Mouse (Mus musculus): ENCODE data around the gene Gm8439. TPM values are rescaled to one million over a fixed set of nuclear protein-coding genes. Genes with fewer than 3 reads are reported as not detected.

Gm8439 gene
- polyA plus RNA-seq, 1 experiment = not detected

GRCm38 (mm10) chr4:120631828-120632227 lies 43.3 kb downstream of the Gm8439 start:
- Histone ChIP-seq H3K4me1 (peaks cover 32% of the 10 kb centered on the region), H3K36me3 (replicated peaks; ENCODE audit: low read length) (no peaks in the 10 kb centered on the region), H3K4me3 (replicated peaks) (peak overlapping the region; percentile 42), H3K27me3 (replicated peaks) (peaks cover 22% of the 10 kb centered on the region), H3K9me3 (no peaks in the 10 kb centered on the region)
- TF ChIP-seq FLI1 (IDR thresholded peaks at IDR 0.05; ENCODE audit: low read length) (no peak), GATA1 (IDR thresholded peaks at IDR 0.05; ENCODE audit: borderline replicate concordance, low read length) (no peak)

GRCm38 (mm10) chr4:120635351-120635750 lies 46.8 kb downstream of the Gm8439 start:
- Histone ChIP-seq H3K9me3 (peaks cover 14% of the 10 kb centered on the region), H3K4me3 (replicated peaks) (no peak overlapping the region), H3K27me3 (replicated peaks) (peaks cover 37% of the 10 kb centered on the region), H3K4me1 (peaks cover 25% of the 10 kb centered on the region), H3K36me3 (replicated peaks; ENCODE audit: low read length) (no peaks in the 10 kb centered on the region)
- TF ChIP-seq GATA1 (IDR thresholded peaks at IDR 0.05; ENCODE audit: borderline replicate concordance, low read length) = no peak
- no peak for TF ChIP-seq FLI1 (IDR thresholded peaks at IDR 0.05; ENCODE audit: low read length)

GRCm38 (mm10) chr4:120641946-120642345 lies 53.4 kb downstream of the Gm8439 start:
- Histone ChIP-seq H3K36me3 (replicated peaks; ENCODE audit: low read length) (no peaks in the 10 kb centered on the region), H3K4me3 (replicated peaks) (no peak overlapping the region), H3K27me3 (replicated peaks) (peaks cover 52% of the 10 kb centered on the region), H3K4me1 (no peaks in the 10 kb centered on the region), H3K9me3 (peaks cover 20% of the 10 kb centered on the region)
- TF ChIP-seq FLI1 (IDR thresholded peaks at IDR 0.05; ENCODE audit: low read length) (no peak), GATA1 (IDR thresholded peaks at IDR 0.05; ENCODE audit: borderline replicate concordance, low read length) (no peak)

GRCm38 (mm10) chr4:120643899-120644298 lies 55.4 kb downstream of the Gm8439 start:
- Histone ChIP-seq H3K27me3 (replicated peaks) (peaks cover 55% of the 10 kb centered on the region), H3K4me3 (replicated peaks) (no peak overlapping the region), H3K4me1 (peaks cover 6% of the 10 kb centered on the region; the same call in 1 of the 2 replicates), H3K36me3 (replicated peaks; ENCODE audit: low read length) (no peaks in the 10 kb centered on the region), H3K9me3 (peaks cover 6% of the 10 kb centered on the region)
- TF ChIP-seq FLI1 (IDR thresholded peaks at IDR 0.05; ENCODE audit: low read length) (no peak), GATA1 (IDR thresholded peaks at IDR 0.05; ENCODE audit: borderline replicate concordance, low read length) (no peak)

- TF ChIP-seq GATA1 (IDR thresholded peaks at IDR 0.05; ENCODE audit: borderline replicate concordance, low read length) (no peak), FLI1 (IDR thresholded peaks at IDR 0.05; ENCODE audit: low read length) (no peak)
- Histone ChIP-seq H3K27me3 (replicated peaks) (peaks cover 84% of the 10 kb centered on the region), H3K4me1 (peaks cover 17% of the 10 kb centered on the region), H3K36me3 (replicated peaks; ENCODE audit: low read length) (no peaks in the 10 kb centered on the region), H3K9me3 (peaks cover 22% of the 10 kb centered on the region), H3K4me3 (replicated peaks) (peak overlapping the region; percentile 85)
Measured at GRCm38 (mm10) chr4:120649369-120650207, 61.0 kb downstream of the Gm8439 start.

GRCm38 (mm10) chr4:120650208-120650592 lies 61.7 kb downstream of the Gm8439 start:
- Histone ChIP-seq H3K4me1 (peaks cover 17% of the 10 kb centered on the region), H3K4me3 (replicated peaks) (peak overlapping the region; percentile 85), H3K9me3 (peaks cover 22% of the 10 kb centered on the region), H3K36me3 (replicated peaks; ENCODE audit: low read length) (no peaks in the 10 kb centered on the region), H3K27me3 (replicated peaks) (peaks cover 86% of the 10 kb centered on the region)
- TF ChIP-seq GATA1 (IDR thresholded peaks at IDR 0.05; ENCODE audit: borderline replicate concordance, low read length) = no peak
- no peak for TF ChIP-seq FLI1 (IDR thresholded peaks at IDR 0.05; ENCODE audit: low read length)

GRCm38 (mm10) chr4:120655898-120656297 lies 67.4 kb downstream of the Gm8439 start:
- H3K4me3 ChIP-seq (replicated peaks) = no peak overlapping the region
- peaks cover 27% of the 10 kb centered on the region for H3K9me3 ChIP-seq
- no peaks in the 10 kb centered on the region for H3K36me3 ChIP-seq (replicated peaks; ENCODE audit: low read length)
- no peak for TF ChIP-seq FLI1 (IDR thresholded peaks at IDR 0.05; ENCODE audit: low read length)
- H3K27me3 ChIP-seq (replicated peaks) = peaks cover 76% of the 10 kb centered on the region
- no peaks in the 10 kb centered on the region for H3K4me1 ChIP-seq

Other genes starting within 250 kb of the Gm8439 start
- gene Scmh1, start 183.5 kb upstream of the Gm8439 start, polyA plus RNA-seq (2012; ENCODE audit: insufficient read depth, low replicate concordance) = 12.5 and 22.7 TPM in 2 replicates
- 0.11 TPM in 1 of 2 replicates, not detected in the other for gene Slfnl1, start 56.5 kb upstream of the Gm8439 start, polyA plus RNA-seq (2012; ENCODE audit: insufficient read depth, low replicate concordance)
- 1.4 and 2.5 TPM in 2 replicates for gene Ctps, start 18.5 kb upstream of the Gm8439 start, polyA plus RNA-seq (2012; ENCODE audit: insufficient read depth, low replicate concordance)
- gene Cited4, start 77.8 kb downstream of the Gm8439 start, polyA plus RNA-seq (2012; ENCODE audit: insufficient read depth, low replicate concordance) = 91.8 and 174 TPM in 2 replicates
- gene Kcnq4, start 159.9 kb downstream of the Gm8439 start, polyA plus RNA-seq (2012; ENCODE audit: insufficient read depth, low replicate concordance) = not detected in 2 replicates
- gene Nfyc, start 242.8 kb downstream of the Gm8439 start, polyA plus RNA-seq (2012; ENCODE audit: insufficient read depth, low replicate concordance) = 53.3 and 73.4 TPM in 2 replicates